Mouse (Mus musculus) lung, postnatal 10 days (tissue): ENCODE measurements at regions not wholly inside any gene's neighbourhood (a gene's known extent, or its start where the extent isn't known, plus 50 kb on each side); places are given as distances from the start of the nearest gene placed in this dataset.

ENCODE experiments used
- DNase-seq: peaks from one replicate; pipeline ENCODE4 v3.0.0; 2021

GRCm38 (mm10) chr11:95198196-95198595 lies 52.1 kb upstream of the Dlx4 start:
- DNase-seq = no peak

GRCm38 (mm10) chr11:95200971-95201370 lies 54.9 kb upstream of the Dlx4 start:
- no peak for DNase-seq

GRCm38 (mm10) chr11:95210185-95211030 lies 50.9 kb upstream of the Tac4 start:
- peak; percentile 83 for DNase-seq

- DNase-seq = no peak
Observed at GRCm38 (mm10) chr11:95211031-95211425, 50.3 kb upstream of the Tac4 start.
